Mouse (Mus musculus): ENCODE data around the gene Tec. TPM values are rescaled to one million over a fixed set of nuclear protein-coding genes. Genes with fewer than 3 reads are reported as not detected.

Gene Tec
- polyA plus RNA-seq, 1 experiment: 20.6 TPM

DNA sequence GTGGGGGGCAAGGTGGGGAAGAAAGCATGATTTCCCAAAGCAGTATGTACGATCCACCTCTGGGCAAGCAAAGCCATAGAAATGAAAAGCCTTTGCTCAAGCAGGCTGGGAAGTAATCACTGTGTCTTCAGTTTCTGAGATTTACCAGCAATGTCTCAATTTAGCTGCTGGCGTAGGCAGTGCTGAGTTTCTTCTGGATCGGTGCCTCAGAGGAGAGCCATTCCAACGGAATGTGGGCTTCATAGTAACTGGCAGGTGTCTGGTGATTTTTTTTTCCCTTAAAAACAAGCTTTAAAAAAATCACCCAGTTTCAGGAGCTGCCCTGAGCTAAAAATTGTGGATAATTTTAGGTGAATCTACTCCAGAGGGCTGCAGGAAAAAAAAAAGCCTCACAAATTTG is 120.9 kb downstream of the Tec start:
- Histone ChIP-seq H3K9me3 (replicated peaks; ENCODE audit: control insufficient read depth, insufficient read depth, low read length, poor library complexity, severe bottlenecking) (no peaks in the 10 kb centered on the region), H3K36me3 (ENCODE audit: control insufficient read depth, insufficient read depth, low read length, poor library complexity, severe bottlenecking) (no peaks in the 10 kb centered on the region), H3K9ac (ENCODE audit: low read depth, poor library complexity, severe bottlenecking) (no peak overlapping the region), H3K4me3 (ENCODE audit: low read depth, low read length) (no peak overlapping the region), H3K4me1 (ENCODE audit: control insufficient read depth, insufficient read depth, low read length) (no peaks in the 10 kb centered on the region), H3K27me3 (ENCODE audit: control insufficient read depth, insufficient read depth, low read length, poor library complexity, severe bottlenecking) (no peaks in the 10 kb centered on the region), H3K27ac (ENCODE audit: insufficient read depth, low read length) (no peak overlapping the region)
- no peak for TF ChIP-seq CTCF (IDR thresholded peaks at IDR 0.05; ENCODE audit: low read depth, low read length)
- no peak for TF ChIP-seq EP300 (IDR thresholded peaks at IDR 0.05; ENCODE audit: insufficient read depth, low read depth, low read length)
- no peak for TF ChIP-seq POLR2A (IDR thresholded peaks at IDR 0.05; ENCODE audit: insufficient read depth, low read length)

DNA sequence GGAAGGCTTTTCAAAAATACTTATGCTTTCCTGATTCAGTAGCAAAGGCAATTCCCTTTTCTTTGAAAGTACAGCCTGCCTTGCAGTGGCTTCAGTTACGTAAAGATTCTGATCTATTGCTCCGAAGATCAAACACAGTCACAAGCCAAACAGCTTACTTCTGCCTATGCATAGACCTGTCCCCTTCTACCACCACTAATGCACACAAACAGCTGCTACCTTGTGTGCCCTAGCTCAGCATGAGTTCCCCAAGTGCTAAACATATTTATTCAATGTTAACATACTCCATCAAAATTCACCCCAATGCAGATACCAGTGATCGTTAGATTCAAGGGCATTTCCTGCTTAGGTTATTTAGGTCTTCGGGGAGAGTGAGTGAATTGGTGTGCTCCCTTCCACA is 121.8 kb downstream of the Tec start:
- H3K9me3 ChIP-seq (replicated peaks; ENCODE audit: control insufficient read depth, insufficient read depth, low read length, poor library complexity, severe bottlenecking): no peaks in the 10 kb centered on the region
- no peak overlapping the region for H3K4me3 ChIP-seq (ENCODE audit: low read depth, low read length)
- no peaks in the 10 kb centered on the region for H3K27me3 ChIP-seq (ENCODE audit: control insufficient read depth, insufficient read depth, low read length, poor library complexity, severe bottlenecking)
- no peaks in the 10 kb centered on the region for H3K4me1 ChIP-seq (ENCODE audit: control insufficient read depth, insufficient read depth, low read length)
- H3K9ac ChIP-seq (ENCODE audit: low read depth, poor library complexity, severe bottlenecking): no peak overlapping the region
- H3K36me3 ChIP-seq (ENCODE audit: control insufficient read depth, insufficient read depth, low read length, poor library complexity, severe bottlenecking): no peaks in the 10 kb centered on the region
- no peak overlapping the region for H3K27ac ChIP-seq (ENCODE audit: insufficient read depth, low read length)
- TF ChIP-seq EP300 (IDR thresholded peaks at IDR 0.05; ENCODE audit: insufficient read depth, low read depth, low read length): no peak
- no peak for TF ChIP-seq CTCF (IDR thresholded peaks at IDR 0.05; ENCODE audit: low read depth, low read length)
- TF ChIP-seq POLR2A (IDR thresholded peaks at IDR 0.05; ENCODE audit: insufficient read depth, low read length): no peak

DNA sequence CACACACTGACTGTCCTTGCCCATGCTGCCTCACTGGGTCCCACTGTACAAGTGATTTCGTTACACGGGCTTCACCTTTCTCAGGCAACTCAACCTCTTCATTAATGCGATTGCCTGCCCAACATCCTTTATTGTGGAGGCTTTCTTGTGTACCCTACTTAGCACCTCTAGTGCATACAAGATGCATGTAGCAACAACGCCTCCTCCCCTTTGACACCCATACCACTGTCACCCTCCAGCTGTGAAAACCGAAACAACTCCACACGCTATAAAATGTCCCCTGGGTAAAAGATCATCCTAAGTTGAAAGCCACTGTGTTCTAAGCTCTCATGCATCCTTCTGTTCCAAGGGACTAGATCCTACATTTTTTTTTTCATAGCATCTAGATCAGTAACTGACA is 125.2 kb downstream of the Tec start:
- H3K27ac ChIP-seq (ENCODE audit: insufficient read depth, low read length): no peak overlapping the region
- no peak overlapping the region for H3K9ac ChIP-seq (ENCODE audit: low read depth, poor library complexity, severe bottlenecking)
- H3K36me3 ChIP-seq (ENCODE audit: control insufficient read depth, insufficient read depth, low read length, poor library complexity, severe bottlenecking): no peaks in the 10 kb centered on the region
- H3K4me1 ChIP-seq (ENCODE audit: control insufficient read depth, insufficient read depth, low read length): no peaks in the 10 kb centered on the region
- TF ChIP-seq CTCF (IDR thresholded peaks at IDR 0.05; ENCODE audit: low read depth, low read length) (no peak), POLR2A (IDR thresholded peaks at IDR 0.05; ENCODE audit: insufficient read depth, low read length) (no peak), EP300 (IDR thresholded peaks at IDR 0.05; ENCODE audit: insufficient read depth, low read depth, low read length) (no peak)
- no peaks in the 10 kb centered on the region for H3K27me3 ChIP-seq (ENCODE audit: control insufficient read depth, insufficient read depth, low read length, poor library complexity, severe bottlenecking)
- H3K9me3 ChIP-seq (replicated peaks; ENCODE audit: control insufficient read depth, insufficient read depth, low read length, poor library complexity, severe bottlenecking): no peaks in the 10 kb centered on the region
- no peak overlapping the region for H3K4me3 ChIP-seq (ENCODE audit: low read depth, low read length)

DNA sequence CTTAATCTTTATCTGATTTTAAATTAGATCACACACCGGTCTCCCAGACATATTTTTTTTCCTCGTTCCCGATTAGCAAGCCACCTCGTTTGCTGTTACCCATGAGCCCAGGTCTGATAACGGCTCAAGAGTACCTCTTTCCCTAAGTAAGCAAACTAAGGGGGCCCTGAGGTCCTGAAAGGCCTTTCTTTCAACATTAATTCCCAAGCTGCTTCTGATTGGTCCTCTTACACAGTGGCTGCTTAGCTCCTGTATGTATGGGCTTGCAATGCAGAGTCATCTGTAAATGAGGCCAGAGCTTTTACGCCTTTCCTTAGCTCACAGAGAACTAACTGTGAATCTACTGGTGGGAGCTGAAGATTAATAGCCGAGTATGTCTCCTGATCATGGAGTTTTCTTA is 131.4 kb downstream of the Tec start:
- no peak overlapping the region for H3K27ac ChIP-seq (ENCODE audit: insufficient read depth, low read length)
- H3K36me3 ChIP-seq (ENCODE audit: control insufficient read depth, insufficient read depth, low read length, poor library complexity, severe bottlenecking): no peaks in the 10 kb centered on the region
- H3K9ac ChIP-seq (ENCODE audit: low read depth, poor library complexity, severe bottlenecking): no peak overlapping the region
- no peaks in the 10 kb centered on the region for H3K4me1 ChIP-seq (ENCODE audit: control insufficient read depth, insufficient read depth, low read length)
- H3K27me3 ChIP-seq (ENCODE audit: control insufficient read depth, insufficient read depth, low read length, poor library complexity, severe bottlenecking): no peaks in the 10 kb centered on the region
- H3K9me3 ChIP-seq (replicated peaks; ENCODE audit: control insufficient read depth, insufficient read depth, low read length, poor library complexity, severe bottlenecking): no peaks in the 10 kb centered on the region
- TF ChIP-seq CTCF (IDR thresholded peaks at IDR 0.05; ENCODE audit: low read depth, low read length): no peak
- no peak overlapping the region for H3K4me3 ChIP-seq (ENCODE audit: low read depth, low read length)

DNA sequence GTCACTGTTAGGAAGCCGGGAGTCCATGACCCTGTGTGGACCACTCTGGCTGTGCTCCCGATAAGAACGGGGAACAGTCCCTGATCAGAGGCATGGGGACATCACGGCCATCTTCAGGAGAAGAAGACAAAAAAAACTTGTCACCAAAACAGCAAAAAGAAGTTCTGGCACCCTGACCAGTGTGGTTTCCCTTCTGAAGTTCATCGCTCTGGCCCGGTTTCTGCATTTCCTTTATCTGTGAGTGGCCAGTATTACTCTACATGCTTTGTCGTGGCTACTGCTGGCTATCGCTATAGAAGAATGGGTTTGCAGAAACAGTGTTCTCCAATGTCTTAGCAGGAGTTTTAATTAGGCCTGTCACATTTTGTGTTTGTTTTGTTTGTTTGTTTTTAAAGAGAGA is 131.8 kb downstream of the Tec start:
- Histone ChIP-seq H3K9ac (ENCODE audit: low read depth, poor library complexity, severe bottlenecking) (no peak overlapping the region), H3K27ac (ENCODE audit: insufficient read depth, low read length) (no peak overlapping the region), H3K4me1 (ENCODE audit: control insufficient read depth, insufficient read depth, low read length) (no peaks in the 10 kb centered on the region), H3K9me3 (replicated peaks; ENCODE audit: control insufficient read depth, insufficient read depth, low read length, poor library complexity, severe bottlenecking) (no peaks in the 10 kb centered on the region), H3K36me3 (ENCODE audit: control insufficient read depth, insufficient read depth, low read length, poor library complexity, severe bottlenecking) (no peaks in the 10 kb centered on the region), H3K27me3 (ENCODE audit: control insufficient read depth, insufficient read depth, low read length, poor library complexity, severe bottlenecking) (no peaks in the 10 kb centered on the region), H3K4me3 (ENCODE audit: low read depth, low read length) (no peak overlapping the region)
- TF ChIP-seq CTCF (IDR thresholded peaks at IDR 0.05; ENCODE audit: low read depth, low read length): no peak
- TF ChIP-seq EP300 (IDR thresholded peaks at IDR 0.05; ENCODE audit: insufficient read depth, low read depth, low read length): no peak
- TF ChIP-seq POLR2A (IDR thresholded peaks at IDR 0.05; ENCODE audit: insufficient read depth, low read length): no peak

DNA sequence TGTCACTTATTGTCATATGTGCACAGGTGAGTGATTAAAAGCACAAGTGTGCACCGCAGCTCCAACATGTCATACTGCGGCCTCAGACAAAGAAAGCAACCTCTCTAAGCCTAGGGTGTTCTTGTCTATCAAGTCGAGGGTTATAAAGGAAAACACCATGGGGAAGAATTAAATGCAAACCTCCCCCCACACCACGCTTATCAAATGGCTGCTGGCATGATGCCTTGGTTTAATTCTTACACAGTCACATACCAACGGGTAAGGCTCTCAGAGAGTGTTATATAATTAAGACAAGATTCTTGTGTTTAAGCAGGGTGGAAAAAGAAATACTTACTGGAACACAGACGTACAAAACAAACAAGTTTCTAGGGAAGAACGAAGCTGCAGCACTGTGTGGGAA is 132.5 kb downstream of the Tec start:
- Histone ChIP-seq H3K4me1 (ENCODE audit: control insufficient read depth, insufficient read depth, low read length) (no peaks in the 10 kb centered on the region), H3K27me3 (ENCODE audit: control insufficient read depth, insufficient read depth, low read length, poor library complexity, severe bottlenecking) (no peaks in the 10 kb centered on the region), H3K9ac (ENCODE audit: low read depth, poor library complexity, severe bottlenecking) (no peak overlapping the region), H3K4me3 (ENCODE audit: low read depth, low read length) (no peak overlapping the region), H3K27ac (ENCODE audit: insufficient read depth, low read length) (no peak overlapping the region), H3K36me3 (ENCODE audit: control insufficient read depth, insufficient read depth, low read length, poor library complexity, severe bottlenecking) (no peaks in the 10 kb centered on the region), H3K9me3 (replicated peaks; ENCODE audit: control insufficient read depth, insufficient read depth, low read length, poor library complexity, severe bottlenecking) (no peaks in the 10 kb centered on the region)
- no peak for TF ChIP-seq POLR2A (IDR thresholded peaks at IDR 0.05; ENCODE audit: insufficient read depth, low read length)
- no peak for TF ChIP-seq EP300 (IDR thresholded peaks at IDR 0.05; ENCODE audit: insufficient read depth, low read depth, low read length)
- no peak for TF ChIP-seq CTCF (IDR thresholded peaks at IDR 0.05; ENCODE audit: low read depth, low read length)

All from ES-Bruce4 (cell line).